In the genomic region with DNA sequence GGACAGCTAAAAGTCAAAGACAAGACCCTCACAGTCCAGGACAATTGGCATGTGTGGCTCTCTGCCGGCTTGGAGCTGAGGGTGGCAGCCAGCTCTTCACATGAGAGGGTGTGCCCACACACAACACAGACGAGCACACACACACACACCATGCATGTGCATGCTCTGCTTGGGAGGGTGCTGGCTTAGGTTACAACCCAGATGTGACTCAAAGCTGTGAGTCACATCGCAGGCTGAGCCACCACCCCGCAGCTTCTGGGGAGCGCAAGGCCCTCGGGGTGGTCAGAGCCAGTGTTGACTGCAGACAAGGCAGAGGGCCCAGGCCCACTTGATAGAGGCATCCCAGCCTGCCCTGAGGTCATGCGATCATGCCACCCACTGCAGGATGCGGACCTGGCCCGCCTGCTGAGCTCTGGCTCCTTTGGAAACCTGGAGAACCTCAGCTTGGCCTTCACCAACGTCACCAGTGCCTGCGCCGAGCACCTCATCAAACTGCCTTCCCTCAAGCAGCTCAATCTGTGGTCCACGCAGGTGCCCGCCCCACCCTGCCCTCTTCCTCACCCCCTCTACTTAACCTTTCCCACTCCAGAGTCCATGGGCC, we compare ENCODE assay signal across 15 mouse cellular contexts. TPM values are rescaled to one million over a fixed set of nuclear protein-coding genes. Genes with fewer than 3 reads are reported as not detected.
DNase-seq lines count a peak whose midpoint lies in the region; ATAC-seq lines count a peak whose summit lies in the region.
"Had no signal": no experiment of that assay in that cellular context is flagged by ENCODE, and none has a peak within 500 bp of the region (broad histone marks: within the 10 kb centered on the region; RNA-seq: fewer than 3 reads in every experiment).

No protein-coding gene starts in this region.

- no peak overlapping the region for H3K9ac ChIP-seq in hindbrain, embryonic 16.5 days (ENCODE audit: low read depth, low read length)
- no peak overlapping the region for H3K9ac ChIP-seq in hindbrain, embryonic 14.5 days
- no peak overlapping the region for H3K9ac ChIP-seq in stomach, embryonic 16.5 days (ENCODE audit: low read length)
- no peak overlapping the region for H3K9ac ChIP-seq in kidney, embryonic 14.5 days (ENCODE audit: low read depth, low read length)

- H3K4me2 ChIP-seq in hindbrain, embryonic 16.5 days (ENCODE audit: low read length), result no peak overlapping the region
- no peak overlapping the region for H3K4me2 ChIP-seq in hindbrain, embryonic 14.5 days (replicated peaks)
- H3K4me2 ChIP-seq in stomach, embryonic 16.5 days (ENCODE audit: low read depth, low read length), result no peak overlapping the region
- no peak overlapping the region for H3K4me2 ChIP-seq in kidney, embryonic 14.5 days (replicated peaks; ENCODE audit: low read depth, low read length)

- H3K36me3 ChIP-seq in hindbrain, embryonic 16.5 days (ENCODE audit: control insufficient read depth, insufficient read depth, low read length), result peaks cover 26% of the 10 kb centered on the region
- peaks cover 94% of the 10 kb centered on the region for H3K36me3 ChIP-seq in hindbrain, embryonic 14.5 days (replicated peaks; ENCODE audit: control insufficient read depth, insufficient read depth)
- H3K36me3 ChIP-seq in stomach, embryonic 16.5 days (ENCODE audit: control insufficient read depth, insufficient read depth, low read length), result peaks cover 37% of the 10 kb centered on the region; the same call in 1 of the 2 replicates
- H3K36me3 ChIP-seq in kidney, embryonic 14.5 days (ENCODE audit: control insufficient read depth, insufficient read depth, low read length), result peaks cover 68% of the 10 kb centered on the region; the same call in 1 of the 2 replicates

- H3K4me1 ChIP-seq in hindbrain, embryonic 16.5 days (ENCODE audit: control insufficient read depth, insufficient read depth, low read depth, low read length), result peaks cover 3% of the 10 kb centered on the region
- peaks cover 8% of the 10 kb centered on the region for H3K4me1 ChIP-seq in hindbrain, embryonic 14.5 days (replicated peaks; ENCODE audit: control insufficient read depth, insufficient read depth, low read length)
- H3K4me1 ChIP-seq in stomach, embryonic 16.5 days (ENCODE audit: control insufficient read depth, insufficient read depth, low read length), result 0 out of 2 replicates have a peak, but pooled peaks cover 4% of the 10 kb centered on the region
- H3K4me1 ChIP-seq in kidney, embryonic 14.5 days (ENCODE audit: control insufficient read depth, insufficient read depth, low read length), result no peaks in the 10 kb centered on the region; the same call in 1 of the 2 replicates

- H3K4me3 ChIP-seq in hindbrain, embryonic 16.5 days (ENCODE audit: low read length), result no peak overlapping the region
- H3K4me3 ChIP-seq in hindbrain, embryonic 14.5 days (replicated peaks; ENCODE audit: low read length), result no peak overlapping the region
- no peak overlapping the region for H3K4me3 ChIP-seq in stomach, embryonic 16.5 days (replicated peaks; ENCODE audit: low read length)
- H3K4me3 ChIP-seq in kidney, embryonic 14.5 days (ENCODE audit: low read length), result no peak overlapping the region
- H3K4me3 ChIP-seq: embryonic facial prominence, embryonic 10.5 days; forebrain, embryonic 10.5 days had no signal

- no peaks in the 10 kb centered on the region for H3K9me3 ChIP-seq in hindbrain, embryonic 16.5 days (ENCODE audit: control insufficient read depth, low read length)
- no peaks in the 10 kb centered on the region for H3K9me3 ChIP-seq in hindbrain, embryonic 14.5 days (ENCODE audit: control insufficient read depth, low read length)
- H3K9me3 ChIP-seq in stomach, embryonic 16.5 days (replicated peaks; ENCODE audit: control insufficient read depth, low read length), result no peaks in the 10 kb centered on the region
- no peaks in the 10 kb centered on the region for H3K9me3 ChIP-seq in kidney, embryonic 14.5 days (ENCODE audit: control insufficient read depth, low read length)
- H3K9me3 ChIP-seq: embryonic facial prominence, embryonic 10.5 days; forebrain, embryonic 10.5 days had no signal

- WGBS in hindbrain, embryonic 16.5 days, result 92% methylated on average over 14 of the region's 14 CpGs
- WGBS in hindbrain, embryonic 14.5 days, result 91% methylated on average over 14 of the region's 14 CpGs
- 78% methylated on average over 14 of the region's 14 CpGs for WGBS in stomach, embryonic 16.5 days
- 90% methylated on average over 13 of the region's 14 CpGs for WGBS in kidney, embryonic 14.5 days

- ATAC-seq in hindbrain, embryonic 16.5 days, result no peak
- ATAC-seq in hindbrain, embryonic 14.5 days (ENCODE audit: low FRiP score), result no peak
- ATAC-seq in stomach, embryonic 16.5 days (ENCODE audit: insufficient read depth, low FRiP score), result peak; percentile 67
- ATAC-seq in kidney, embryonic 14.5 days (ENCODE audit: low FRiP score, low TSS enrichment), result no peak

- H3K27me3 ChIP-seq in hindbrain, embryonic 16.5 days (replicated peaks; ENCODE audit: control insufficient read depth, insufficient read depth, low read length), result no peaks in the 10 kb centered on the region
- no peaks in the 10 kb centered on the region for H3K27me3 ChIP-seq in hindbrain, embryonic 14.5 days (ENCODE audit: control insufficient read depth, insufficient read depth, low read length)
- H3K27me3 ChIP-seq in stomach, embryonic 16.5 days (ENCODE audit: control insufficient read depth, insufficient read depth, low read length), result no peaks in the 10 kb centered on the region
- no peaks in the 10 kb centered on the region for H3K27me3 ChIP-seq in kidney, embryonic 14.5 days (ENCODE audit: control insufficient read depth, insufficient read depth, low read length)

- no peak for DNase-seq in hindbrain, embryonic 14.5 days (ENCODE audit: low spot score)
- DNase-seq in urinary bladder, adult 18-20 months (ENCODE audit: low spot score in 2 of 2), result peak; percentile 39 to 63
- DNase-seq in urinary bladder, postnatal 10 days (ENCODE audit: low spot score), result no peak
- peak; percentile 52 for DNase-seq in adrenal gland, postnatal 25 days
- DNase-seq: cerebellum, postnatal 10 days; heart, adult 18-20 months; heart, postnatal 10 days; kidney, postnatal 14 days; right cerebral cortex, postnatal 4 days; thymus, postnatal 36 days had no signal

- H3K27ac ChIP-seq in hindbrain, embryonic 16.5 days (ENCODE audit: low read depth, low read length), result peak overlapping the region; percentile 50; the same call in 1 of the 2 replicates
- H3K27ac ChIP-seq in hindbrain, embryonic 14.5 days, result no peak overlapping the region
- peak overlapping the region; percentile 64; the same call in 1 of the 2 replicates for H3K27ac ChIP-seq in stomach, embryonic 16.5 days (ENCODE audit: low read length)
- no peak overlapping the region for H3K27ac ChIP-seq in kidney, embryonic 14.5 days (ENCODE audit: low read depth, low read length)
- H3K27ac ChIP-seq: embryonic facial prominence, embryonic 10.5 days; forebrain, embryonic 10.5 days had no signal

RNA-seq across cellular contexts. Expression of gene Plcg2, which starts 43.5 kb away (rescaled TPM):
- 1.3 and 1.5 TPM in 2 replicates for polyA plus RNA-seq in hindbrain, embryonic 16.5 days (2015; fragmentation: Nextera tagmentation; extraction: Ambion mirVana)
- polyA plus RNA-seq in hindbrain, embryonic 14.5 days (2014; fragmentation: Nextera tagmentation; extraction: Ambion mirVana), result 1.2 TPM in 2 replicates
- 4.8 and 6.5 TPM in 2 replicates for total RNA-seq in adrenal gland, postnatal 25 days (2021)
- 4.6 and 5.2 TPM in 2 replicates for polyA plus RNA-seq in stomach, embryonic 16.5 days (2015; fragmentation: Nextera tagmentation; extraction: Ambion mirVana)
- polyA plus RNA-seq in kidney, embryonic 14.5 days (2014; fragmentation: Nextera tagmentation; extraction: Ambion mirVana), result 2.6 and 5.0 TPM in 2 replicates

Comparison
In these comparisons a context has a peak if more than half of its experiments do, and no peak if none do; other contexts are left out.
1. H3K27ac ChIP-seq: peak in hindbrain, embryonic 16.5 days (single experiment) and stomach, embryonic 16.5 days (single experiment); none in hindbrain, embryonic 14.5 days (single experiment) and kidney, embryonic 14.5 days (single experiment).
2. DNase-seq: peak in urinary bladder, adult 18-20 months (2 of 2) and adrenal gland, postnatal 25 days (single experiment); none in hindbrain, embryonic 14.5 days (single experiment) and urinary bladder, postnatal 10 days (single experiment).